Mouse (Mus musculus) lung, adult 10 weeks (tissue): ENCODE data around the gene Maco1. TPM values are rescaled to one million over a fixed set of nuclear protein-coding genes. Genes with fewer than 3 reads are reported as not detected.

Experiments
- polyA plus RNA-seq: library from polyadenylated mRNA; stranded (reverse); fragments of 350-450 nt; fragmentation: Illumina TruSeq; extraction: RNeasy Lipid Tissue Mini Kit (QIAGEN cat#74804); gene quantifications from one replicate; pipeline ENCODE4 v1.2.3, GENCODE M21; 2014; ENCODE audit warnings: low read depth, low replicate concordance; ENCODE audit not compliant: insufficient read depth

Gene Maco1
- 13.2 TPM for polyA plus RNA-seq

GRCm38 (mm10) chr4:134853259-134853636 lies at the start of gene Maco1:
Gene Maco1, minus strand, starts transcription at chr4:134853345.

GRCm38 (mm10) chr4:134863937-134864729 lies 11.0 kb upstream of the Maco1 start, which contains the start of gene Rhd:
Gene Rhd, plus strand, starts transcription at chr4:134864536.

GRCm38 (mm10) chr4:134767426-134768225 lies 85.5 kb downstream of the Maco1 start, which contains the start of gene Ldlrap1:
Gene Ldlrap1, minus strand, starts transcription at chr4:134768024.

Other genes with a start within 250 kb of the Maco1 start
- 7.4 TPM for gene Man1c1, start 149.1 kb downstream of the Maco1 start, polyA plus RNA-seq
- 16.0 TPM for gene Ldlrap1, start 85.3 kb downstream of the Maco1 start, polyA plus RNA-seq
- gene Rhd, start 11.2 kb upstream of the Maco1 start, polyA plus RNA-seq: not detected
- gene Tmem50a, start 61.7 kb upstream of the Maco1 start, polyA plus RNA-seq: 212 TPM
- gene Rsrp1, start 70.2 kb upstream of the Maco1 start, polyA plus RNA-seq: 342 TPM
- 124 TPM for gene Syf2, start 77.6 kb upstream of the Maco1 start, polyA plus RNA-seq